Mouse (Mus musculus): ENCODE measurements around the gene Gm17018.
"Not testable (repeated sequence)": the region's sequence is repeated elsewhere in the genome, so short reads cannot be mapped to it uniquely, and the experiment has no call there.

Gm17018 gene

GRCm38 (mm10) chr19:45560153-45560890, at the start of gene Gm17018, which contains the start of gene Poll:
Gene Gm17018 (plus strand): TSS chr19:45560615.
Gene Poll (minus strand): TSS chr19:45560531.
- DNase-seq (ENCODE audit: low read depth, low spot score): peak; percentile 84

- DNase-seq (ENCODE audit: low read depth, low spot score): no peak
Measured at GRCm38 (mm10) chr19:45510680-45511079, 49.7 kb upstream of the Gm17018 start.

GRCm38 (mm10) chr19:45511406-45511805, 49.0 kb upstream of the Gm17018 start:
- DNase-seq (ENCODE audit: low read depth, low spot score): no peak

- no peak for DNase-seq (ENCODE audit: low read depth, low spot score)
Measured at GRCm38 (mm10) chr19:45515341-45515740, 45.1 kb upstream of the Gm17018 start.

GRCm38 (mm10) chr19:45516264-45516663, 44.2 kb upstream of the Gm17018 start:
- no peak for DNase-seq (ENCODE audit: low read depth, low spot score)

GRCm38 (mm10) chr19:45527382-45527781, 33.0 kb upstream of the Gm17018 start:
- DNase-seq (ENCODE audit: low read depth, low spot score): no peak

GRCm38 (mm10) chr19:45527931-45528534, 32.4 kb upstream of the Gm17018 start:
- no peak for DNase-seq (ENCODE audit: low read depth, low spot score)

- DNase-seq (ENCODE audit: low read depth, low spot score): no peak
Measured at GRCm38 (mm10) chr19:45529294-45529693, 31.1 kb upstream of the Gm17018 start.

- DNase-seq (ENCODE audit: low read depth, low spot score): no peak
Measured at GRCm38 (mm10) chr19:45530200-45530995, 30.0 kb upstream of the Gm17018 start.

GRCm38 (mm10) chr19:45531554-45531953, 28.9 kb upstream of the Gm17018 start:
- DNase-seq (ENCODE audit: low read depth, low spot score): no peak

GRCm38 (mm10) chr19:45533617-45534016, 26.8 kb upstream of the Gm17018 start:
- DNase-seq (ENCODE audit: low read depth, low spot score): no peak

GRCm38 (mm10) chr19:45535214-45535735, 25.1 kb upstream of the Gm17018 start:
- no peak for DNase-seq (ENCODE audit: low read depth, low spot score)

GRCm38 (mm10) chr19:45535929-45536328, 24.5 kb upstream of the Gm17018 start:
- DNase-seq (ENCODE audit: low read depth, low spot score): no peak

GRCm38 (mm10) chr19:45537505-45537904, 22.9 kb upstream of the Gm17018 start:
- peak; percentile 43 for DNase-seq (ENCODE audit: low read depth, low spot score)

GRCm38 (mm10) chr19:45540657-45541408, 19.6 kb upstream of the Gm17018 start:
- no peak for DNase-seq (ENCODE audit: low read depth, low spot score)

GRCm38 (mm10) chr19:45541409-45542041, 18.9 kb upstream of the Gm17018 start:
- peak; percentile 66 for DNase-seq (ENCODE audit: low read depth, low spot score)

- no peak for DNase-seq (ENCODE audit: low read depth, low spot score)
Measured at GRCm38 (mm10) chr19:45542061-45542460, 18.4 kb upstream of the Gm17018 start.

GRCm38 (mm10) chr19:45544152-45544924, 16.1 kb upstream of the Gm17018 start:
- DNase-seq (ENCODE audit: low read depth, low spot score): no peak

GRCm38 (mm10) chr19:45544925-45545321, 15.5 kb upstream of the Gm17018 start:
- peak; percentile 81 for DNase-seq (ENCODE audit: low read depth, low spot score)

- DNase-seq (ENCODE audit: low read depth, low spot score): not testable (repeated sequence)
Measured at GRCm38 (mm10) chr19:45548196-45548595, 12.2 kb upstream of the Gm17018 start.

Measured in forelimb bud, embryonic 11.5 days (tissue).